9 mouse cellular contexts compared by ENCODE assay signal in genomic region chr11:97308806-97309450, GRCm38 (mm10). TPM values are rescaled to one million over a fixed set of nuclear protein-coding genes. Genes with fewer than 3 reads are reported as not detected.
DNase-seq lines count a peak whose midpoint lies in the region; ATAC-seq and TF ChIP-seq lines count a peak whose summit lies in the region.
"Had no signal": no experiment of that assay in that cellular context is flagged by ENCODE, and none has a peak within 500 bp of the region (broad histone marks: within the 10 kb centered on the region; RNA-seq: fewer than 3 reads in every experiment).

No protein-coding gene starts in this region.

- TF ChIP-seq POLR2A in embryonic fibroblast, embryonic 13.5 days (IDR thresholded peaks at IDR 0.05; ENCODE audit: low read depth, low read length): no peak

- H3K4me2 ChIP-seq in lung, postnatal 0 days (replicated peaks; ENCODE audit: low read depth, low read length): peak overlapping the region; percentile 62; the same call in 1 of the 2 replicates
- H3K4me2 ChIP-seq in limb, embryonic 13.5 days (replicated peaks): peak overlapping the region; percentile 64
- peak overlapping the region; percentile 54 for H3K4me2 ChIP-seq in stomach, embryonic 14.5 days (replicated peaks; ENCODE audit: low read depth, low read length)

- peak overlapping the region; percentile 84 for H3K27ac ChIP-seq in lung, postnatal 0 days (ENCODE audit: low read length)
- H3K27ac ChIP-seq in embryonic fibroblast, embryonic 13.5 days (ENCODE audit: insufficient read depth, low read length): peak overlapping the region; percentile 100
- H3K27ac ChIP-seq in limb, embryonic 13.5 days: no peak overlapping the region
- H3K27ac ChIP-seq in stomach, embryonic 14.5 days (ENCODE audit: low read length): no peak overlapping the region

- peak; percentile 59 for DNase-seq in lung, postnatal 0 days (ENCODE audit: low spot score)
- no peak for DNase-seq in lung, adult 18-20 months
- DNase-seq in right cerebral cortex, postnatal 4 days: no peak
- DNase-seq in layer of hippocampus, postnatal 25 days (ENCODE audit: extremely low spot score in 1 of 2, low spot score in 1 of 2): no peak
- DNase-seq in frontal cortex, postnatal 25 days (ENCODE audit: low spot score in 2 of 2): no peak
- DNase-seq: thymus, postnatal 36 days had no signal

- H3K27me3 ChIP-seq in lung, postnatal 0 days (replicated peaks; ENCODE audit: insufficient read depth, low read length): no peaks in the 10 kb centered on the region
- no peaks in the 10 kb centered on the region for H3K27me3 ChIP-seq in limb, embryonic 13.5 days
- H3K27me3 ChIP-seq in stomach, embryonic 14.5 days (ENCODE audit: control insufficient read depth, insufficient read depth, low read length): no peaks in the 10 kb centered on the region

- H3K9ac ChIP-seq in lung, postnatal 0 days (replicated peaks; ENCODE audit: low read depth): no peak overlapping the region
- no peak overlapping the region for H3K9ac ChIP-seq in limb, embryonic 13.5 days
- H3K9ac ChIP-seq in stomach, embryonic 14.5 days (replicated peaks; ENCODE audit: low read depth, low read length): no peak overlapping the region

- H3K4me1 ChIP-seq in lung, postnatal 0 days (ENCODE audit: insufficient read depth, low read depth, low read length): peaks cover 5% of the 10 kb centered on the region; the same call in 1 of the 2 replicates
- no peaks in the 10 kb centered on the region for H3K4me1 ChIP-seq in embryonic fibroblast, embryonic 13.5 days (ENCODE audit: control insufficient read depth, insufficient read depth, low read length)
- H3K4me1 ChIP-seq in limb, embryonic 13.5 days: peaks cover 22% of the 10 kb centered on the region
- H3K4me1 ChIP-seq in stomach, embryonic 14.5 days (ENCODE audit: control insufficient read depth, insufficient read depth, low read length): peaks cover 10% of the 10 kb centered on the region; the same call in 1 of the 2 replicates

- no peaks in the 10 kb centered on the region for H3K9me3 ChIP-seq in lung, postnatal 0 days (ENCODE audit: low read length)
- H3K9me3 ChIP-seq in limb, embryonic 13.5 days: no peaks in the 10 kb centered on the region
- no peaks in the 10 kb centered on the region for H3K9me3 ChIP-seq in stomach, embryonic 14.5 days (ENCODE audit: control insufficient read depth, low read depth, low read length)

- TF ChIP-seq CTCF in lung, postnatal 0 days (IDR thresholded peaks at IDR 0.05): no peak
- no peak for TF ChIP-seq CTCF in embryonic fibroblast, embryonic 13.5 days (IDR thresholded peaks at IDR 0.05; ENCODE audit: borderline replicate concordance, insufficient read depth, low read length)

- TF ChIP-seq EP300 in lung, postnatal 0 days (IDR thresholded peaks at IDR 0.05): no peak

- ATAC-seq in lung, postnatal 0 days: no peak
- ATAC-seq in limb, embryonic 13.5 days (ENCODE audit: low FRiP score, low read depth): no peak
- no peak for ATAC-seq in stomach, embryonic 14.5 days (ENCODE audit: insufficient number of reproducible peaks, insufficient read depth, low FRiP score, low read depth)

- H3K4me3 ChIP-seq in lung, postnatal 0 days (ENCODE audit: low read depth, low read length): no peak overlapping the region; the same call in 1 of the 2 replicates
- H3K4me3 ChIP-seq in embryonic fibroblast, embryonic 13.5 days (ENCODE audit: insufficient read depth, low read length): peak overlapping the region; percentile 52
- H3K4me3 ChIP-seq in limb, embryonic 13.5 days: peak overlapping the region; percentile 44
- peak overlapping the region; percentile 39 for H3K4me3 ChIP-seq in stomach, embryonic 14.5 days (ENCODE audit: low read depth, low read length)

- no peaks in the 10 kb centered on the region for H3K36me3 ChIP-seq in lung, postnatal 0 days (ENCODE audit: insufficient read depth, low read length)
- no peaks in the 10 kb centered on the region for H3K36me3 ChIP-seq in limb, embryonic 13.5 days
- H3K36me3 ChIP-seq in stomach, embryonic 14.5 days (ENCODE audit: control insufficient read depth, insufficient read depth, low read length): no peaks in the 10 kb centered on the region

- WGBS in lung, postnatal 0 days: 27% methylated on average over 3 of the region's 3 CpGs
- WGBS in limb, embryonic 13.5 days: 39% methylated on average over 3 of the region's 3 CpGs
- 35% methylated on average over 3 of the region's 3 CpGs for WGBS in stomach, embryonic 14.5 days

RNA-seq across cellular contexts. Expression of gene Mrpl45, which starts 6.6 kb away (rescaled TPM):
- 19.2 and 22.4 TPM in 2 replicates for polyA plus RNA-seq in lung, postnatal 0 days (2015; fragmentation: Nextera tagmentation; extraction: Ambion mirVana)
- 29.2 and 32.4 TPM in 2 replicates for polyA plus RNA-seq in embryonic fibroblast, embryonic 13.5 days (2011; ENCODE audit: insufficient read length, low read depth, missing spikeins)
- 42.5 and 45.8 TPM in 2 replicates for polyA plus RNA-seq in limb, embryonic 13.5 days (2015; fragmentation: Nextera tagmentation; extraction: Ambion mirVana)
- 42.3 and 43.3 TPM in 2 replicates for polyA plus RNA-seq in stomach, embryonic 14.5 days (2014; fragmentation: Nextera tagmentation; extraction: Ambion mirVana)
- 10 to 100 TPM; 24.1 to 31.3 TPM for total RNA-seq in layer of hippocampus, postnatal 25 days (2021)

RNA-seq across cellular contexts. Expression of gene Npepps, which starts 28.5 kb away (rescaled TPM):
- polyA plus RNA-seq in lung, postnatal 0 days (2015; fragmentation: Nextera tagmentation; extraction: Ambion mirVana): 47.5 and 54.3 TPM in 2 replicates
- 137 and 148 TPM in 2 replicates for polyA plus RNA-seq in embryonic fibroblast, embryonic 13.5 days (2011; ENCODE audit: insufficient read length, low read depth, missing spikeins)
- polyA plus RNA-seq in limb, embryonic 13.5 days (2015; fragmentation: Nextera tagmentation; extraction: Ambion mirVana): 90.8 and 96.0 TPM in 2 replicates
- polyA plus RNA-seq in stomach, embryonic 14.5 days (2014; fragmentation: Nextera tagmentation; extraction: Ambion mirVana): 90.7 and 101 TPM in 2 replicates
- total RNA-seq in layer of hippocampus, postnatal 25 days (2021): 100 to 1,000 TPM; 130 to 144 TPM

RNA-seq across cellular contexts. Expression of gene Gpr179, which starts 42.9 kb away (rescaled TPM):
- polyA plus RNA-seq in lung, postnatal 0 days (2015; fragmentation: Nextera tagmentation; extraction: Ambion mirVana): 0.23 and 0.24 TPM in 2 replicates
- polyA plus RNA-seq in embryonic fibroblast, embryonic 13.5 days (2011; ENCODE audit: insufficient read length, low read depth, missing spikeins): not detected in 2 replicates
- polyA plus RNA-seq in limb, embryonic 13.5 days (2015; fragmentation: Nextera tagmentation; extraction: Ambion mirVana): 0.04 and 0.09 TPM in 2 replicates
- polyA plus RNA-seq in stomach, embryonic 14.5 days (2014; fragmentation: Nextera tagmentation; extraction: Ambion mirVana): 0.16 and 0.24 TPM in 2 replicates
- total RNA-seq in layer of hippocampus, postnatal 25 days (2021): under 1 TPM; 0.15 to 0.16 TPM

RNA-seq across cellular contexts. Expression of gene Socs7, which starts 53.4 kb away (rescaled TPM):
- polyA plus RNA-seq in lung, postnatal 0 days (2015; fragmentation: Nextera tagmentation; extraction: Ambion mirVana): 2.4 and 2.5 TPM in 2 replicates
- 10.0 and 10.6 TPM in 2 replicates for polyA plus RNA-seq in embryonic fibroblast, embryonic 13.5 days (2011; ENCODE audit: insufficient read length, low read depth, missing spikeins)
- polyA plus RNA-seq in limb, embryonic 13.5 days (2015; fragmentation: Nextera tagmentation; extraction: Ambion mirVana): 4.4 and 4.9 TPM in 2 replicates
- polyA plus RNA-seq in stomach, embryonic 14.5 days (2014; fragmentation: Nextera tagmentation; extraction: Ambion mirVana): 2.8 and 3.0 TPM in 2 replicates
- 10 to 100 TPM; 79.6 to 80.0 TPM for total RNA-seq in layer of hippocampus, postnatal 25 days (2021)

Comparison
In these comparisons a context has a peak if more than half of its experiments do, and no peak if none do; other contexts are left out.
1. H3K27ac ChIP-seq: peak in lung, postnatal 0 days (single experiment) and embryonic fibroblast, embryonic 13.5 days (single experiment); none in limb, embryonic 13.5 days (single experiment) and stomach, embryonic 14.5 days (single experiment).
2. Peak in every context shown above with its lines, with median percentiles within 50 percentile points of each other: H3K4me2 ChIP-seq.